Mouse (Mus musculus): Measurements from ENCODE around the gene Sox5. TPM values are rescaled to one million over a fixed set of nuclear protein-coding genes. Genes with fewer than 3 reads are reported as not detected.

Gene Sox5
- polyA plus RNA-seq, 2 experiments: 1.6 to 1.7 TPM

GRCm38 (mm10) chr6:143831246-143831645 is 950.5 kb downstream of the Sox5 start:
- no peak for ATAC-seq (ENCODE audit: insufficient read depth)
- H3K9ac ChIP-seq (replicated peaks): no peak overlapping the region
- no peaks in the 10 kb centered on the region for H3K36me3 ChIP-seq (replicated peaks; ENCODE audit: control insufficient read depth, insufficient read depth, low read depth)
- no peak for DNase-seq (ENCODE audit: low read depth in 3 of 3, low spot score in 3 of 3)
- no peak overlapping the region for H3K4me3 ChIP-seq (ENCODE audit: insufficient read depth in 1 of 2, low read depth in 2 of 2, low read length in 2 of 2)
- no peak overlapping the region for H3K4me2 ChIP-seq (ENCODE audit: low read depth)
- H3K27me3 ChIP-seq (ENCODE audit: control insufficient read depth, insufficient read depth, low read length): no peaks in the 10 kb centered on the region
- no peaks in the 10 kb centered on the region for H3K9me3 ChIP-seq (ENCODE audit: control insufficient read depth, low read length)
- no peak overlapping the region for H3K27ac ChIP-seq
- H3K4me1 ChIP-seq (replicated peaks; ENCODE audit: control insufficient read depth in 2 of 2, insufficient read depth in 2 of 2, low read length in 1 of 2): peaks cover 0 to 3% of the 10 kb centered on the region in 2 experiments; a peak in 2 of 4 replicates
- no peak for TF ChIP-seq CTCF (IDR thresholded peaks at IDR 0.05; ENCODE audit: low read depth)
- TF ChIP-seq EP300 (IDR thresholded peaks at IDR 0.05; ENCODE audit: low read depth): no peak
- 66% methylated on average over 4 of the region's 4 CpGs for WGBS (ENCODE audit: insufficient replicate concordance)

DNA sequence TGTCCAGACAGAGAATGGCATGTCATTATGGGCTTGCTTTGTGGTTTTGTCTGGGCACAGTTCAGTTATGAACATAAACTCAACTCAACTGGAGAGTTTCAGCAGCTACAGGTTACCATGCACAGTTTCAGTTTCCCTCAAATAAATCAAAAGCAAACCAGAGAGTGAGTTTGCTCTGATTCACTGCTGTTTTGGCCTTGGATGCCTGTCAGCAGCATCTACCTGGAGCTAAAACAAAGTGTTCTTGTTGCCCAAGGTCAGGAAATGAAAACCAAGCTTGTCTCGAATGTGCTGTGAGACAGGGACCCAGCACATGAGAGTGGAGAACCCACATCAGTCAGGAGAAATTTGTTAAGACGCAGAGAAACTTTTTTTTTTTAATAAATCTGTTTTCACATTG is 951.6 kb downstream of the Sox5 start:
- no peaks in the 10 kb centered on the region for H3K36me3 ChIP-seq (replicated peaks; ENCODE audit: control insufficient read depth, insufficient read depth, low read depth)
- DNase-seq (ENCODE audit: low read depth in 3 of 3, low spot score in 3 of 3): no peak
- peaks cover 0 to 3% of the 10 kb centered on the region in 2 experiments; a peak in 2 of 4 replicates for H3K4me1 ChIP-seq (replicated peaks; ENCODE audit: control insufficient read depth in 2 of 2, insufficient read depth in 2 of 2, low read length in 1 of 2)
- no peaks in the 10 kb centered on the region for H3K27me3 ChIP-seq (ENCODE audit: control insufficient read depth, insufficient read depth, low read length)
- WGBS (ENCODE audit: insufficient replicate concordance): 45% methylated on average over 2 of the region's 2 CpGs
- TF ChIP-seq EP300 (IDR thresholded peaks at IDR 0.05; ENCODE audit: low read depth): no peak
- no peak for TF ChIP-seq CTCF (IDR thresholded peaks at IDR 0.05; ENCODE audit: low read depth)
- no peak overlapping the region for H3K4me3 ChIP-seq (ENCODE audit: insufficient read depth in 1 of 2, low read depth in 2 of 2, low read length in 2 of 2)
- no peak overlapping the region for H3K27ac ChIP-seq
- H3K4me2 ChIP-seq (ENCODE audit: low read depth): no peak overlapping the region
- H3K9ac ChIP-seq (replicated peaks): no peak overlapping the region
- no peaks in the 10 kb centered on the region for H3K9me3 ChIP-seq (ENCODE audit: control insufficient read depth, low read length)
- ATAC-seq (ENCODE audit: insufficient read depth): no peak

DNA sequence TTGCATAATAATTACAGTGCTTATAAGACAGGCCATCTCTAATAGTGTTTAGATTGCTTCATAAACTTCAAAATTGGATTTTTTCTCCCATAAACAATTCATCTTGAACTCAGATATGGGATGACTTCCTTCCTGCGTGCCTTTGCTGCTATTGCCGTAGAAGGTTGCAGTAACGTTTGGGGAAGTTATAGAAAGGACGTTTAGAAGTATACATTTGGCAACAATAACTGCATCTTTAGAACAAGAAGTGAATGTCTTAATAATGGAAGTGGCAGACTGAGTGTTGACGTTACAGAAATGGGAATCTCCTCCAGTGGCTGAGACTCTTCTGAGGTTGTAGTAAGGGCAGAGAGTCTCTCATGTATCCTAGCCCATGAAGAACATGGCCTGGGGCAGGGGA is 955.0 kb downstream of the Sox5 start:
- H3K36me3 ChIP-seq (replicated peaks; ENCODE audit: control insufficient read depth, insufficient read depth, low read depth): no peaks in the 10 kb centered on the region
- H3K4me2 ChIP-seq (ENCODE audit: low read depth): no peak overlapping the region
- DNase-seq (ENCODE audit: low read depth in 3 of 3, low spot score in 3 of 3): no peak
- H3K27me3 ChIP-seq (ENCODE audit: control insufficient read depth, insufficient read depth, low read length): no peaks in the 10 kb centered on the region
- no peak overlapping the region for H3K27ac ChIP-seq
- no peak for ATAC-seq (ENCODE audit: insufficient read depth)
- H3K9me3 ChIP-seq (ENCODE audit: control insufficient read depth, low read length): no peaks in the 10 kb centered on the region
- TF ChIP-seq CTCF (IDR thresholded peaks at IDR 0.05; ENCODE audit: low read depth): no peak
- no peaks in the 10 kb centered on the region for H3K4me1 ChIP-seq (replicated peaks; ENCODE audit: control insufficient read depth in 2 of 2, insufficient read depth in 2 of 2, low read length in 1 of 2)
- no peak overlapping the region for H3K4me3 ChIP-seq (ENCODE audit: insufficient read depth in 1 of 2, low read depth in 2 of 2, low read length in 2 of 2)
- H3K9ac ChIP-seq (replicated peaks): no peak overlapping the region
- WGBS (ENCODE audit: insufficient replicate concordance): 43% methylated on average over 5 of the region's 5 CpGs

- H3K27me3 ChIP-seq (ENCODE audit: control insufficient read depth, insufficient read depth, low read length): no peaks in the 10 kb centered on the region
- no peak overlapping the region for H3K4me2 ChIP-seq (ENCODE audit: low read depth)
- H3K4me3 ChIP-seq (ENCODE audit: insufficient read depth in 1 of 2, low read depth in 2 of 2, low read length in 2 of 2): no peak overlapping the region
- 51% methylated on average over 5 of the region's 5 CpGs for WGBS (ENCODE audit: insufficient replicate concordance)
- no peaks in the 10 kb centered on the region for H3K9me3 ChIP-seq (ENCODE audit: control insufficient read depth, low read length)
- DNase-seq (ENCODE audit: low read depth in 3 of 3, low spot score in 3 of 3): no peak
- no peak overlapping the region for H3K27ac ChIP-seq
- no peak for TF ChIP-seq EP300 (IDR thresholded peaks at IDR 0.05; ENCODE audit: low read depth)
- TF ChIP-seq CTCF (IDR thresholded peaks at IDR 0.05; ENCODE audit: low read depth): no peak
- no peak overlapping the region for H3K9ac ChIP-seq (replicated peaks)
- H3K36me3 ChIP-seq (replicated peaks; ENCODE audit: control insufficient read depth, insufficient read depth, low read depth): no peaks in the 10 kb centered on the region
- H3K4me1 ChIP-seq (replicated peaks; ENCODE audit: control insufficient read depth in 2 of 2, insufficient read depth in 2 of 2, low read length in 1 of 2): no peaks in the 10 kb centered on the region
- no peak for ATAC-seq (ENCODE audit: insufficient read depth)
Observed at GRCm38 (mm10) chr6:143825966-143826365, 955.8 kb downstream of the Sox5 start.

- DNase-seq (ENCODE audit: low read depth in 3 of 3, low spot score in 3 of 3): no peak
- no peak overlapping the region for H3K27ac ChIP-seq
- ATAC-seq (ENCODE audit: insufficient read depth): no peak
- TF ChIP-seq CTCF (IDR thresholded peaks at IDR 0.05; ENCODE audit: low read depth) (no peak), EP300 (IDR thresholded peaks at IDR 0.05; ENCODE audit: low read depth) (no peak)
- H3K4me1 ChIP-seq (replicated peaks; ENCODE audit: control insufficient read depth in 2 of 2, insufficient read depth in 2 of 2, low read length in 1 of 2): no peaks in the 10 kb centered on the region
- no peaks in the 10 kb centered on the region for H3K36me3 ChIP-seq (replicated peaks; ENCODE audit: control insufficient read depth, insufficient read depth, low read depth)
- no peak overlapping the region for H3K4me2 ChIP-seq (ENCODE audit: low read depth)
- no peak overlapping the region for H3K4me3 ChIP-seq (ENCODE audit: insufficient read depth in 1 of 2, low read depth in 2 of 2, low read length in 2 of 2)
- no peaks in the 10 kb centered on the region for H3K9me3 ChIP-seq (ENCODE audit: control insufficient read depth, low read length)
- H3K27me3 ChIP-seq (ENCODE audit: control insufficient read depth, insufficient read depth, low read length): no peaks in the 10 kb centered on the region
- WGBS (ENCODE audit: insufficient replicate concordance): 69% methylated on average over 6 of the region's 6 CpGs
- H3K9ac ChIP-seq (replicated peaks): no peak overlapping the region
Observed at GRCm38 (mm10) chr6:143825086-143825485, 956.7 kb downstream of the Sox5 start.

Data from liver, embryonic 14.5 days (tissue).